Mouse (Mus musculus) mouse trophoblast stem cell (cell line): ENCODE measurements around the gene Rabif.
"Not testable (repeated sequence)": the region's sequence is repeated elsewhere in the genome, so short reads cannot be mapped to it uniquely, and the experiment has no call there.

ENCODE experiments used
- in situ Hi-C, 2 experiments: fragments of 300-500 bp; cut with MseI, MboI; formaldehyde crosslinking; loops; 2 replicates in 1 of 2; 3 replicates in 1 of 2; pipeline ENCODE4 v1.15.1; 2025

Gene Rabif

GRCm38 (mm10) chr1:134512584-134512983 lies 18.1 kb downstream of the Rabif start:
- in situ Hi-C loops = no loop called here

GRCm38 (mm10) chr1:134513312-134513860 lies 18.9 kb downstream of the Rabif start:
- in situ Hi-C loops = no loop called here

- in situ Hi-C loops = no loop called here
Observed at GRCm38 (mm10) chr1:134513876-134514590, 19.6 kb downstream of the Rabif start.

GRCm38 (mm10) chr1:134515891-134516290 lies 21.4 kb downstream of the Rabif start:
- in situ Hi-C loops = no loop called here

- in situ Hi-C loops = no loop called here
Observed at GRCm38 (mm10) chr1:134516491-134517198, 22.2 kb downstream of the Rabif start.

- in situ Hi-C loops = not testable (repeated sequence)
Observed at GRCm38 (mm10) chr1:134517841-134518240, 23.4 kb downstream of the Rabif start.

GRCm38 (mm10) chr1:134518677-134519076 lies 24.2 kb downstream of the Rabif start:
- in situ Hi-C loops = no loop called here

- in situ Hi-C loops = not testable (repeated sequence)
Observed at GRCm38 (mm10) chr1:134519201-134519600, 24.8 kb downstream of the Rabif start.

GRCm38 (mm10) chr1:134520001-134520721 lies 25.7 kb downstream of the Rabif start:
- in situ Hi-C loops = no loop called here

- in situ Hi-C loops = no loop called here
Observed at GRCm38 (mm10) chr1:134521163-134521562, 26.7 kb downstream of the Rabif start.

GRCm38 (mm10) chr1:134522325-134522724 lies 27.9 kb downstream of the Rabif start:
- in situ Hi-C loops = no loop called here

GRCm38 (mm10) chr1:134524424-134524823 lies 30.0 kb downstream of the Rabif start:
- in situ Hi-C loops = no loop called here

GRCm38 (mm10) chr1:134525015-134525414 lies 30.6 kb downstream of the Rabif start:
- in situ Hi-C loops = no loop called here

- in situ Hi-C loops = no loop called here
Observed at GRCm38 (mm10) chr1:134526752-134527151, 32.3 kb downstream of the Rabif start.

GRCm38 (mm10) chr1:134530618-134531017 lies 36.2 kb downstream of the Rabif start:
- in situ Hi-C loops = no loop called here

- in situ Hi-C loops = not testable (repeated sequence)
Observed at GRCm38 (mm10) chr1:134533710-134534109, 39.3 kb downstream of the Rabif start.

- in situ Hi-C loops = no loop called here
Observed at GRCm38 (mm10) chr1:134535054-134535453, 40.6 kb downstream of the Rabif start.

GRCm38 (mm10) chr1:134535513-134535912 lies 41.1 kb downstream of the Rabif start:
- in situ Hi-C loops = no loop called here

GRCm38 (mm10) chr1:134540610-134541009 lies 46.2 kb downstream of the Rabif start:
- in situ Hi-C loops = no loop called here

GRCm38 (mm10) chr1:134548231-134548630 lies 53.8 kb downstream of the Rabif start:
- in situ Hi-C loops = no loop called here

GRCm38 (mm10) chr1:134549632-134550132 lies 55.2 kb downstream of the Rabif start, which contains the start of gene Mgat4e:
TSS of gene Mgat4e (minus strand) at chr1:134549682.
- in situ Hi-C loops = no loop called here

- in situ Hi-C loops = no loop called here
Observed at GRCm38 (mm10) chr1:134551869-134552268, 57.4 kb downstream of the Rabif start.
